In the genomic region with DNA sequence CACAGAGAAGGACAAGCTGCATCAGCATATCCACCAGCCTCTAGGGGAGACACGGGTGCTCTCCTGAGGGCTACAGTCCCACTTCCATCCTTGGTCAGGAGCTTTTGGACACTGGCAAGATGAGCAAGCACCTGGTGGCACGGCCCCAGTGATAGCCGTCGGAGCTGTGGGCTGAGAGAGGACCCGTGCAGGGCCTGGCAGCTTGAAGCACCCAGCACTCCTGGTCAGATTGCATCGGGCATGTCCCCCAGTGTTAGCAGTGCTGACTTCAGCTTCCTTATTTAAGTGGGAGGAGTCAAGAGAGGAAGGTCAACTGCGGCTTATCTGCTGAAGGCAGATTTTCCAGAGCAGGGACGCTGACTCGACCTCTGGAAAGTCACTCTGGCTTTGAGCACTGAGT, we compare ENCODE assay signal across 9 mouse cellular contexts. TPM values are rescaled to one million over a fixed set of nuclear protein-coding genes. Genes with fewer than 3 reads are reported as not detected.
DNase-seq lines count a peak whose midpoint lies in the region; ATAC-seq lines count a peak whose summit lies in the region.
"Had no signal": no experiment of that assay in that cellular context is flagged by ENCODE, and none has a peak within 500 bp of the region (broad histone marks: within the 10 kb centered on the region; RNA-seq: fewer than 3 reads in every experiment).

No protein-coding gene starts in this region.

- H3K27me3 ChIP-seq in liver, embryonic 12.5 days (replicated peaks) = no peaks in the 10 kb centered on the region
- no peaks in the 10 kb centered on the region for H3K27me3 ChIP-seq in stomach, embryonic 14.5 days (ENCODE audit: control insufficient read depth, insufficient read depth, low read length)

- H3K4me1 ChIP-seq in liver, embryonic 12.5 days = peaks cover 36% of the 10 kb centered on the region
- H3K4me1 ChIP-seq in stomach, embryonic 14.5 days (ENCODE audit: control insufficient read depth, insufficient read depth, low read length) = peaks cover 7% of the 10 kb centered on the region; the same call in 1 of the 2 replicates

- peak; percentile 56 to 84 for DNase-seq in adrenal gland, adult (ENCODE audit: inconsistent age in 2 of 2, low spot score in 1 of 2)
- DNase-seq in adrenal gland, postnatal 4 days (ENCODE audit: low spot score in 2 of 2) = no peak
- DNase-seq in spleen, postnatal 36 days (ENCODE audit: low spot score in 2 of 2) = peak; percentile 24 to 44
- DNase-seq in spleen, adult 12 weeks (ENCODE audit: low spot score) = no peak
- no peak for DNase-seq in left cerebral cortex, adult 9 months (ENCODE audit: low spot score in 2 of 2)
- DNase-seq in right cerebral cortex, postnatal 14 days = no peak
- DNase-seq: lung, embryonic 14.5 days had no signal

- 0 out of 2 replicates have a peak overlapping the region, but pooled peaks have one; percentile 7 for H3K27ac ChIP-seq in liver, embryonic 12.5 days
- H3K27ac ChIP-seq in stomach, embryonic 14.5 days (ENCODE audit: low read length) = peak overlapping the region; percentile 15; the same call in 1 of the 2 replicates

- peaks cover 30% of the 10 kb centered on the region for H3K36me3 ChIP-seq in liver, embryonic 12.5 days
- peaks cover 26% of the 10 kb centered on the region for H3K36me3 ChIP-seq in stomach, embryonic 14.5 days (ENCODE audit: control insufficient read depth, insufficient read depth, low read length)

- peak; percentile 69 for ATAC-seq in liver, embryonic 12.5 days
- no peak for ATAC-seq in stomach, embryonic 14.5 days (ENCODE audit: insufficient number of reproducible peaks, insufficient read depth, low FRiP score, low read depth)

- peak overlapping the region; percentile 41 for H3K4me2 ChIP-seq in liver, embryonic 12.5 days
- no peak overlapping the region for H3K4me2 ChIP-seq in stomach, embryonic 14.5 days (replicated peaks; ENCODE audit: low read depth, low read length)
- H3K4me2 ChIP-seq: lung, embryonic 14.5 days had no signal

- H3K9me3 ChIP-seq in liver, embryonic 12.5 days (replicated peaks) = no peaks in the 10 kb centered on the region
- no peaks in the 10 kb centered on the region for H3K9me3 ChIP-seq in stomach, embryonic 14.5 days (ENCODE audit: control insufficient read depth, low read depth, low read length)

- H3K9ac ChIP-seq in liver, embryonic 12.5 days = no peak overlapping the region
- H3K9ac ChIP-seq in stomach, embryonic 14.5 days (replicated peaks; ENCODE audit: low read depth, low read length) = no peak overlapping the region
- H3K9ac ChIP-seq: lung, embryonic 14.5 days had no signal

- H3K4me3 ChIP-seq in liver, embryonic 12.5 days = no peak overlapping the region
- H3K4me3 ChIP-seq in stomach, embryonic 14.5 days (ENCODE audit: low read depth, low read length) = no peak overlapping the region

- 10% methylated on average over 9 of the region's 9 CpGs for WGBS in liver, embryonic 12.5 days (ENCODE audit: insufficient replicate concordance)
- 49% methylated on average over 9 of the region's 9 CpGs for WGBS in stomach, embryonic 14.5 days

RNA-seq across cellular contexts. Expression of a gene that starts 59.6 kb away (rescaled TPM):
- 10 to 100 TPM; 35.2 to 38.8 TPM for total RNA-seq in adrenal gland, postnatal 4 days (2021)
- polyA plus RNA-seq in liver, embryonic 12.5 days (2016; fragmentation: Nextera tagmentation; extraction: Ambion mirVana) = 46.8 and 48.4 TPM in 2 replicates
- 48.1 and 48.3 TPM in 2 replicates for polyA plus RNA-seq in stomach, embryonic 14.5 days (2014; fragmentation: Nextera tagmentation; extraction: Ambion mirVana)

Comparison
In these comparisons a context has a peak if more than half of its experiments do, and no peak if none do; other contexts are left out.
1. DNase-seq: peak in adrenal gland, adult (2 of 2) and spleen, postnatal 36 days (2 of 2); none in adrenal gland, postnatal 4 days (0 of 2), spleen, adult 12 weeks (single experiment), left cerebral cortex, adult 9 months (0 of 2) and right cerebral cortex, postnatal 14 days (single experiment).